Mouse (Mus musculus) ES-Bruce4 (cell line): ENCODE results near the gene Cyb5b.

ENCODE experiments used
- CTCF ChIP-seq: IDR thresholded peaks from one replicate; pipeline ENCODE4 v1.8.1; 2011; ENCODE audit warnings: low read depth, low read length
- EP300 ChIP-seq: IDR thresholded peaks from 2 replicates; pipeline ENCODE4 v1.6.1; 2011; ENCODE audit warnings: low read depth, low read length; ENCODE audit not compliant: insufficient read depth
- POLR2A ChIP-seq: IDR thresholded peaks from one replicate; pipeline ENCODE4 v1.8.1; 2011; ENCODE audit warnings: low read length; ENCODE audit not compliant: insufficient read depth

DNA sequence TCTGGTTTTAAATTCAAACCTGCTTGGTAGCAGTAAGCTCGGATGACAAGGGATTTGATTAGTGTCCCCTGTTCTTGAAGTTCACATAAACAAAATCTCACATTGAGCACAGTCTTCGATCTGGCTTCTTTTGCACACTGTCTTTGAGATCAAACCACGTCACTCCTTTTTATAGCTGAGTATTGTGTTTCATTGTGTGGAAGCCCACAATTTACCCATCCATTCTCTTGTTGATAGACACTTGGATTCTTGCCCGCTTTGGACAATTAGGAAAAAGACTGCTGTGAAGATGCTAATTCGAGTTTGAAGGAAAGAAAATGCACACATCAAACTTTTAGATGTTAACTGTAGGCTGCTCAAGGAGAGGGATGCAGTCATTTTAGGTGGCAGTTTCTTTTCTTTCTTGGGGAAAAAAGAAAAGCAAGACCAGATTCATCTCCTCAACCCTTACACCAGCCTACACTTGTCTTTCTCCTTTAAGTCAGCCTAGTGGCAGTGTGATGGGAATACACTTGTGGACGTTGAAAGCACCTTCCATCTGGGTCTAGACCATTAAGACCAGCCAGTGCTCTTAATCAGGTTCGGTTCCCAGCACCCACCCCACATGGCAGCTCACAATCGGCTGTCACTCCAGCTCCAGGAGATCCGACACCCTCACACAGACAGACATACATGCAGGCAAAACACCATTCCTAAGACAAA, 39.7 kb upstream of the Cyb5b start:
- TF ChIP-seq EP300 (no peak), CTCF (no peak), POLR2A (no peak)
